Mouse (Mus musculus): ENCODE data around the gene Fam53b.

- TF ChIP-seq CHD2 (IDR thresholded peaks at IDR 0.05; ENCODE audit: low read depth, low read length) (no peak), ZC3H11A (IDR thresholded peaks at IDR 0.05; ENCODE audit: borderline replicate concordance, low read depth, low read length) (no peak)
These were observed 53.0 kb downstream of the Fam53b start for GRCm38 (mm10) chr7:132760589-132761180.
